Comparison of ENCODE assay signal across 13 mouse cellular contexts in genomic region chr17:28018776-28019175, GRCm38 (mm10).
DNase-seq lines count a peak whose midpoint lies in the region; ATAC-seq and TF ChIP-seq lines count a peak whose summit lies in the region.
"Had no signal": no experiment of that assay in that cellular context is flagged by ENCODE, and none has a peak within 500 bp of the region (broad histone marks: within the 10 kb centered on the region; RNA-seq: fewer than 3 reads in every experiment).

No protein-coding gene starts in this region.

- no peak for DNase-seq in gastrocnemius, adult 2 months
- DNase-seq in gastrocnemius, postnatal 14 days: no peak
- DNase-seq in midbrain, embryonic 10.5 days (ENCODE audit: low spot score): no peak
- peak; percentile 61 to 71 for DNase-seq in cerebellum, postnatal 25 days
- DNase-seq in Muller cell, postnatal 12 days (ENCODE audit: inconsistent ontology term): no peak
- DNase-seq in thymus, adult 2 months: no peak
- DNase-seq: kidney, adult 11 months; lung, postnatal 10 days; right cerebral cortex, postnatal 4 days had no signal

- intact Hi-C loops in gastrocnemius, adult 2 months (cut with DNase I): no loop called here
- intact Hi-C loops in gastrocnemius, postnatal 14 days (cut with DNase I; ENCODE audit: low total_unique reads): no loop called here

- no peak overlapping the region for H3K4me3 ChIP-seq in gastrocnemius, adult 2 months
- H3K4me3 ChIP-seq in midbrain, embryonic 10.5 days: no peak overlapping the region
- no peak overlapping the region for H3K4me3 ChIP-seq in midbrain, embryonic 16.5 days (ENCODE audit: low read depth, low read length)
- no peak overlapping the region for H3K4me3 ChIP-seq in midbrain, embryonic 13.5 days (replicated peaks)
- no peak overlapping the region for H3K4me3 ChIP-seq in thymus, adult 2 months (ENCODE audit: control insufficient read depth, insufficient read depth, low read length)
- H3K4me3 ChIP-seq: embryonic facial prominence, embryonic 15.5 days; heart, embryonic 15.5 days had no signal

- H3K9me3 ChIP-seq in midbrain, embryonic 10.5 days (replicated peaks): no peaks in the 10 kb centered on the region
- no peaks in the 10 kb centered on the region for H3K9me3 ChIP-seq in midbrain, embryonic 16.5 days (replicated peaks; ENCODE audit: control insufficient read depth, low read length, poor library complexity, severe bottlenecking)
- no peaks in the 10 kb centered on the region for H3K9me3 ChIP-seq in midbrain, embryonic 13.5 days
- H3K9me3 ChIP-seq: embryonic facial prominence, embryonic 15.5 days; heart, embryonic 15.5 days had no signal

- peak overlapping the region; percentile 76 for H3K27ac ChIP-seq in gastrocnemius, adult 2 months
- peak overlapping the region; percentile 82 for H3K27ac ChIP-seq in midbrain, embryonic 10.5 days (replicated peaks)
- H3K27ac ChIP-seq in midbrain, embryonic 16.5 days (ENCODE audit: low read length): no peak overlapping the region
- H3K27ac ChIP-seq in midbrain, embryonic 13.5 days: peak overlapping the region; percentile 45
- no peak overlapping the region for H3K27ac ChIP-seq in thymus, adult 2 months (ENCODE audit: control insufficient read depth, insufficient read depth, low read length)

- 56% methylated on average over 11 of the region's 11 CpGs for WGBS in midbrain, embryonic 10.5 days
- WGBS in midbrain, embryonic 16.5 days: 28% methylated on average over 11 of the region's 11 CpGs
- 33% methylated on average over 11 of the region's 11 CpGs for WGBS in midbrain, embryonic 13.5 days
- 84% methylated on average over 11 of the region's 11 CpGs for WGBS in thymus, adult 2 months

- H3K4me2 ChIP-seq in midbrain, embryonic 16.5 days (ENCODE audit: low read length): no peak overlapping the region
- no peak overlapping the region for H3K4me2 ChIP-seq in midbrain, embryonic 13.5 days (replicated peaks)
- H3K4me2 ChIP-seq: embryonic facial prominence, embryonic 15.5 days; heart, embryonic 15.5 days had no signal

- no peaks in the 10 kb centered on the region for H3K36me3 ChIP-seq in midbrain, embryonic 10.5 days
- no peaks in the 10 kb centered on the region for H3K36me3 ChIP-seq in midbrain, embryonic 16.5 days (ENCODE audit: control insufficient read depth, insufficient read depth, low read length)
- H3K36me3 ChIP-seq in midbrain, embryonic 13.5 days: no peaks in the 10 kb centered on the region
- no peaks in the 10 kb centered on the region for H3K36me3 ChIP-seq in thymus, adult 2 months (ENCODE audit: control insufficient read depth, insufficient read depth, low read length)
- H3K36me3 ChIP-seq: embryonic facial prominence, embryonic 15.5 days; heart, embryonic 15.5 days had no signal

- no peak for TF ChIP-seq CTCF in gastrocnemius, adult 2 months (IDR thresholded peaks at IDR 0.05)
- no peak for TF ChIP-seq CTCF in thymus, adult 2 months (IDR thresholded peaks at IDR 0.05; ENCODE audit: borderline replicate concordance, control insufficient read depth, extremely low read depth, insufficient read depth, low read length, poor library complexity)

- no peak for ATAC-seq in midbrain, embryonic 16.5 days
- ATAC-seq in midbrain, embryonic 13.5 days: peak; percentile 16; the same call in 1 of the 2 replicates

- TF ChIP-seq POLR2A in thymus, adult 2 months (IDR thresholded peaks at IDR 0.05; ENCODE audit: control insufficient read depth, extremely low read depth, insufficient read depth, low read length, poor library complexity): no peak

- peaks cover 79% of the 10 kb centered on the region for H3K4me1 ChIP-seq in midbrain, embryonic 10.5 days
- H3K4me1 ChIP-seq in midbrain, embryonic 16.5 days (ENCODE audit: control insufficient read depth, insufficient read depth, low read length): peaks cover 36% of the 10 kb centered on the region
- peaks cover 73% of the 10 kb centered on the region for H3K4me1 ChIP-seq in midbrain, embryonic 13.5 days (replicated peaks)
- peaks cover 76% of the 10 kb centered on the region for H3K4me1 ChIP-seq in thymus, adult 2 months (replicated peaks; ENCODE audit: control insufficient read depth, insufficient read depth, low read length)

- no peaks in the 10 kb centered on the region for H3K27me3 ChIP-seq in midbrain, embryonic 10.5 days (ENCODE audit: low read depth, poor library complexity, severe bottlenecking)
- H3K27me3 ChIP-seq in midbrain, embryonic 16.5 days (ENCODE audit: control insufficient read depth, insufficient read depth, low read depth, low read length): no peaks in the 10 kb centered on the region
- no peaks in the 10 kb centered on the region for H3K27me3 ChIP-seq in midbrain, embryonic 13.5 days
- H3K27me3 ChIP-seq in thymus, adult 2 months (ENCODE audit: control insufficient read depth, insufficient read depth, low read length): no peaks in the 10 kb centered on the region
- H3K27me3 ChIP-seq: embryonic facial prominence, embryonic 15.5 days; heart, embryonic 15.5 days had no signal

- H3K9ac ChIP-seq in midbrain, embryonic 16.5 days (ENCODE audit: low read depth, low read length): no peak overlapping the region
- 0 out of 2 replicates have a peak overlapping the region, but pooled peaks have one; percentile 29 for H3K9ac ChIP-seq in midbrain, embryonic 13.5 days (replicated peaks)
- H3K9ac ChIP-seq: embryonic facial prominence, embryonic 15.5 days; heart, embryonic 15.5 days had no signal

Comparison
In these comparisons a context has a peak if more than half of its experiments do, and no peak if none do; other contexts are left out.
1. H3K27ac ChIP-seq: peak in gastrocnemius, adult 2 months (single experiment), midbrain, embryonic 10.5 days (single experiment) and midbrain, embryonic 13.5 days (single experiment); none in midbrain, embryonic 16.5 days (single experiment) and thymus, adult 2 months (single experiment).
2. DNase-seq: peak in cerebellum, postnatal 25 days (2 of 2); none in gastrocnemius, adult 2 months (single experiment), gastrocnemius, postnatal 14 days (single experiment), midbrain, embryonic 10.5 days (single experiment), Muller cell, postnatal 12 days (single experiment) and thymus, adult 2 months (single experiment).